17 mouse cellular contexts compared by ENCODE assay signal in genomic region chr6:112546033-112546432, GRCm38 (mm10). TPM values are rescaled to one million over a fixed set of nuclear protein-coding genes. Genes with fewer than 3 reads are reported as not detected.
"Had no signal": no experiment of that assay in that cellular context is flagged by ENCODE, and none has a peak within 500 bp of the region (broad histone marks: within the 10 kb centered on the region; RNA-seq: fewer than 3 reads in every experiment).

No protein-coding gene starts in this region.

- H3K4me1 ChIP-seq: lung, embryonic 15.5 days; megakaryocyte, embryonic 14.5 days; midbrain, embryonic 12.5 days; midbrain, embryonic 15.5 days; neural tube, embryonic 12.5 days had no signal

- DNase-seq: liver, postnatal 0 days; lung, adult 2 months; lung, postnatal 14 days; lung, postnatal 36 days; retina, postnatal 1 day; right cerebral cortex, adult 18-20 months; right cerebral cortex, postnatal 25 days; right cerebral cortex, postnatal 4 days; spleen, adult 18-20 months; thymus, adult 18-20 months had no signal

- H3K36me3 ChIP-seq: lung, embryonic 15.5 days; midbrain, embryonic 12.5 days; midbrain, embryonic 15.5 days; neural tube, embryonic 12.5 days had no signal

- H3K4me3 ChIP-seq: lung, embryonic 15.5 days; megakaryocyte, embryonic 14.5 days; midbrain, embryonic 12.5 days; midbrain, embryonic 15.5 days; neural tube, embryonic 12.5 days had no signal

- H3K27me3 ChIP-seq: lung, embryonic 15.5 days; midbrain, embryonic 12.5 days; midbrain, embryonic 15.5 days; neural tube, embryonic 12.5 days had no signal

- H3K9me3 ChIP-seq: lung, embryonic 15.5 days; megakaryocyte, embryonic 14.5 days; midbrain, embryonic 12.5 days; midbrain, embryonic 15.5 days; neural tube, embryonic 12.5 days had no signal

- H3K9ac ChIP-seq: liver, postnatal 0 days; lung, embryonic 15.5 days; midbrain, embryonic 12.5 days; midbrain, embryonic 15.5 days; neural tube, embryonic 12.5 days had no signal

- ATAC-seq: liver, postnatal 0 days; lung, postnatal 0 days; midbrain, embryonic 15.5 days had no signal

- H3K4me2 ChIP-seq: lung, embryonic 15.5 days; midbrain, embryonic 12.5 days; midbrain, embryonic 15.5 days; neural tube, embryonic 12.5 days had no signal

- H3K27ac ChIP-seq: lung, embryonic 15.5 days; macrophage; midbrain, embryonic 12.5 days; midbrain, embryonic 15.5 days; neural tube, embryonic 12.5 days had no signal

RNA-seq across cellular contexts. Expression of gene Oxtr, which starts 56.3 kb away (rescaled TPM):
- polyA plus RNA-seq: macrophage had no signal
